Mouse (Mus musculus): ENCODE measurements around the gene Cdc5l.

GRCm38 (mm10) chr17:45360950-45361349 lies 72.6 kb downstream of the Cdc5l start:
- TF ChIP-seq CTCF (IDR thresholded peaks at IDR 0.05; ENCODE audit: low read depth) (no peak), EP300 (IDR thresholded peaks at IDR 0.05; ENCODE audit: low read depth) (no peak)
